Mouse (Mus musculus) hindlimb bud, embryonic 11.5 days (tissue): ENCODE measurements at regions not wholly inside any gene's neighbourhood (a gene's known extent, or its start where the extent isn't known, plus 50 kb on each side); places are given as distances from the start of the nearest gene placed in this dataset.

Experiments
- DNase-seq: peaks from one replicate; pipeline ENCODE4 v3.0.0-alpha.2; 2012; ENCODE audit warnings: low read depth, low spot score; ENCODE audit errors: extremely low spot score

GRCm38 (mm10) chr8:11977121-11977520 is 136.8 kb downstream of the Tex29 start:
- DNase-seq: no peak

- DNase-seq: no peak
Observed at GRCm38 (mm10) chr8:11979056-11979455, 138.8 kb downstream of the Tex29 start.

DNA sequence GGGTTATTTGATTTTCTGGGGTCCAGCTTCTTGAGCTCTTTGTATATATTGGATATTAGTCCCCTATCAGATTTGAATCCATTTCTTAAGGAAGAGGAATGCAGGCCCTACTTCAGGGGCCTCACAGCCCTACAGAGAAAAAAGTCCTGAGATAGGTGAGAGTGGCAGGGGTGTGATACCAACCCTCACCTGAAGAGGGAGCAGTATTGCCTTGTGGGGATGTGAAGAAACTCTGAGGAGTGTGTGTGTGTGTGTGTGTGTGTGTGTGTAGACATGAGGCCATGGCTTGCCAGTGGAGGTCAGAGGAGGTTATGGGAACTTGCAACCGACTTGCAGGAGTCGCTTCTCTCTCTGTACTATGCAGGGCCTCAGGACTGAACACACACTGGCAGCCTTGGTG is 141.2 kb downstream of the Tex29 start:
- no peak for DNase-seq

DNA sequence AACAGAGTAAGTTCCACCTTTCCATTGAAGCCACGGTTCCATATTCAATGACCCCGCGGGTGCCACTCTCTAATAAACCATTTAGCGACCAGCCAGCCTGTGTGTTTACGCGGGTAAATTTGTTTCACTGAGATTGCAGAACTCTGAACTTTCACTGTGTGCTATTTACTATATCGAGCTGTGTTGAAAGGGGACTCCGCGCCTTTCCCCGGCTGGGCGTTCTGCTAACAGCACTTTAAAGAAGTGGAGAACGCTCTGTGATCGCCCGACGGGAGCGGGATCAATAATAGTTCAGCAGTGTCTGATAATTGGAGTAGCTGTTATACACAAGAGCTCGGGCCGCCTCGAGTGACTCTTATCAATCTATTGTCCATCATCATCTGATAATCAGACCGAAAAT is 149.8 kb downstream of the Tex29 start:
- no peak for DNase-seq

DNA sequence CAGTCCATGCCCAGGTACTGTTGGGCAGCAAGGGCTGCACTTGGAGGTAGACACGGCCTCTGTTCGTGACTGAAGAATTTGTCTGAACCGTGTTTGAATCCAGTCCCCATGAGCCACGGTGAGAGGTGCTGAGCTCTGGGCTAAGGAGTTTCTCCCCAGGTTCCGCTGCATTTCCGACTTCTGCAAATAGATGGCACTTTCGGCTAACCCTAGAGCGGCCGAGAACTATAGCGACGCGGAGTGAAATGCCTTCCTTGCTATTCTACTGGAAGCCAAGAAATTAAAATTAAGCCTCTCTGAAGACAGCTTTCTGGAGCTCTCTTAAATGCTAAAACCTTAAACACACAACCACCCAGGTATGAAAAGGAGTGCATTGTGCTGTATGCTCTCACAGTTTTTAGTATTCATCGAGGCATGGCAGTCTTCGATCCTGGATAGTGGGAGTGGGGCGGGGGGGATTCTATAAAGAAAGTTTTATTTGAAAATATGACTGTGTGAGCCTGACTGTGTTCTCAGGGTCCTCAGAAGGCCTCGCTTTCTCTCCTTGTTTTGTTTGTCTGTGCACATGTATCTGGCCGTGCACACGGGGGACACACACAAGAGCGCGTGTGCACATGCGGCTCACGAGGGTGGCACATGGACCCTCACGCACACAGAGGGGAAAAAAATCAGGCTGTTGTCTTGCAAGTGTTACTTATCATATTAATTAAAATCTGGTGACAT is 159.6 kb downstream of the Tex29 start:
- DNase-seq: no peak

GRCm38 (mm10) chr8:12000459-12000789 is 160.2 kb downstream of the Tex29 start:
- no peak for DNase-seq

DNA sequence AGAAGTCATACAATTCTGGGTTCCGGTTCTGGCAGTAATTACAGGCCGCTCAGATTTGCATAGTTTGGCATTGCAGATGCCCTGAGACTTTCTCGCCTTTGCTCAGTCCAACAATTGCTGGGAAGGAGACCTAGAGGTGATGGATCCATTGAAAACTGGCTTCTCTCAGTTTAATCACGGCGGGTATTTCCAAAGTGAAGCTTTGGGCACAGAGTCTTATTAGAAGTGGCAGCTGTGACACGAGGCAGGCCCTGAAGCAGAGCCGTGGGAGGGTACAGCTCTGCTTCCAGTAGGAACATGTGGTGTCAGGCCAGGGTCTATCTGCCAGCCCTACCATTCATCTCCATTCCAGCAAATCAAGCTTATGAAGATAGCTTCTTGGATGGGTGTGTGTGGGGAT is 164.0 kb downstream of the Tex29 start:
- DNase-seq: no peak

- no peak for DNase-seq
Observed at GRCm38 (mm10) chr8:12012769-12013168, 172.5 kb downstream of the Tex29 start.

DNA sequence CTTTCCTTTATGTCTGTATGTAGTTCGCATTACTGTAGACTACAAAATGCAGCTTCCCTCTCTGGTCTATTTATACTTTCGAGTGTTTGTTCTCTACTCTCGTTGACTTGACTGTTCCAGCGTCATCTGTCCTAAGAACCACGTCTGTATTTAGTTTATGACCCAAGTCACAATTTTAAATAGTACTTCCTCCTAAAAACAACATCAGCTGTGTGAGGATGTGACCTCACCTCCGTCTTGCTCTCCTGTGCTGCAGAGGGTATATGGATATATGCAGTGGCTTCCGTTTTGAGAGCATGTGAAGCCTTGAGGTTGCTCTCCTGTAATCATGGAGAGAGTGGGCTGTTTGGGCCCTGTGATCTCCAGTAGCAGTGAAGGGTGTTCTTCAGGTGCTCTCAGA is 177.5 kb downstream of the Tex29 start:
- DNase-seq: no peak

- DNase-seq: no peak
Observed at GRCm38 (mm10) chr8:12019272-12019671, 179.0 kb downstream of the Tex29 start.

GRCm38 (mm10) chr8:12023669-12024390 is 183.6 kb downstream of the Tex29 start:
- DNase-seq: no peak

GRCm38 (mm10) chr8:12030363-12031116 is 190.3 kb downstream of the Tex29 start:
- DNase-seq: no peak

GRCm38 (mm10) chr8:12031796-12032195 is 191.5 kb downstream of the Tex29 start:
- no peak for DNase-seq

DNA sequence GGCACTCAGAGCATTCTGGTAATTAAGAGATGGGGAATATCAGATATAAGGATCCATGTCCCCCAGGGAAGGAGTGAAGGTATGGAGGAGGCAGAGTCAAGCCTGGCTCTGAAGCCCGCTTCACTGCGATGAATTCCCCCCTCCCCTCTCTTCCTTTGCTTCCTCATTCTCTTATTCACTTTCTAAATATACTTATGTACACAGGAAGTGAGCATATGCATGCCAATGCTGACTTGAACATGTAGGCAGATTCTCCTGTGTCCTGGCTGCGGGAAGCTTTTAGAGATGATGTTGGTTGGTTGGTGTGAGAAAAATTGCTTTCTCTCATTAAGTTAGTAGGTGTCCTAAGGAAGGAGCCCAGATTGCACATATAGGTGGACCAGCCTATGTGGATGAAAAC is 192.1 kb downstream of the Tex29 start:
- no peak for DNase-seq

- DNase-seq: no peak
Observed at GRCm38 (mm10) chr8:12036349-12036748, 196.1 kb downstream of the Tex29 start.

- no peak for DNase-seq
Observed at GRCm38 (mm10) chr8:12040924-12041323, 200.7 kb downstream of the Tex29 start.

DNA sequence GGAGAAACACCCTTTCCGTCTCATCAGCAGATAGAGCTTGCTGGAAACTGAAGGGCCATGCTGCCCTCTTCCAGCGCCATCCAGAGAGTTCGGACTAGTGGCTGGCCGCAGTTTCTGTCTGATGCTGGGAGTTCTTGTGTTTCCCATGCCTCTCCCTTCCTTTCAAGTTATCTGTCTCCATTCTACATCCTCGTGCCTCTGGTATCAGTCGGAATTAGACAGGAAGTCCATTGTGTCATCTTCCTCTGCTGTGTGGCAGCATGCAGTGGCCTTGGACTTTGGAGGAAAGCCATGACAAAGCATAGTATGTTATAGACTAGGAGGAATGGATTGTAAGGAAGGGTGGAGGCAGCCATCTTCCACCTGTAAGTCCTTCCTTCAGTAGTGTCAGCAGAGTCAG is 201.4 kb downstream of the Tex29 start:
- DNase-seq: no peak

DNA sequence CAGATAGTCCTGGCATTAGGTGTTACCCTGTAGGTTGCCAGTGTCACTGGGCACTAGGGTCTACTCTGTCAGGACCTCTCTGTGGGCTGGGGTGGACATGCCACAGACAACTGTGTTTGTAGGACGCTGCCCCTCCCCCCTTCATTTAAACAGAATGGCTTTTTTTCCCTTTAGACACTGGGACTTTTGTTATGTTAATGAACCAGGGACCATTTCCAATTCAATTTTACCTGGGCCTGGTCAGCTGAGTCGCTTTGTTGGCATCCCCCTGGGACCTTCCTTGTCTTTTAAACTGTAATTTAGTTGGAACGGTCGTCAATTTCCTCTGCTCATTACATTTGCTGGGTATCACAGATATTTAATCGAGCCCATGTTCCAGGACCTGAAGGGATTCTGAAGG is 210.6 kb downstream of the Tex29 start:
- DNase-seq: no peak

DNA sequence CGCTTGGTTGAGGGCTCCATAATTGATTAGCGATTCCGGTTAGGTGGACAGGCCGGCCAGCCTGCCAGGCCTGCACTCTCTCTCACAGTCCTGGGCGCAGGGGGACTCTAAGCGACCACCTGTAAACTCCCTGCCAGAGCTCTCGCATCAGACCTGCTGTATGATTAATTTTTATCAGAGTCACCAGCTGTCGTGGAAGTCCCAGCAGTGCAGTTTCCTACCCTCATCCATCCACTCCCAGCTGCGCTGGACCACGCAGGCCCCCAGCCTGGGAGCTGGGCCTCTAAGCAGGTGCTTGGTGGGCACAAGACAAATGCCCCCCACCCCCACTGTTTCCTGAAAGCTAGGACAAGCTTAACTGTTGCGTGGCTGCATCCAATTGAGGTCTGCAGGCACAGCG is 211.1 kb downstream of the Tex29 start:
- DNase-seq: no peak

GRCm38 (mm10) chr8:12055931-12056330 is 215.7 kb downstream of the Tex29 start:
- DNase-seq: no peak

GRCm38 (mm10) chr8:12061237-12061636 is 217.4 kb upstream of the A230072I06Rik start:
- DNase-seq: no peak

DNA sequence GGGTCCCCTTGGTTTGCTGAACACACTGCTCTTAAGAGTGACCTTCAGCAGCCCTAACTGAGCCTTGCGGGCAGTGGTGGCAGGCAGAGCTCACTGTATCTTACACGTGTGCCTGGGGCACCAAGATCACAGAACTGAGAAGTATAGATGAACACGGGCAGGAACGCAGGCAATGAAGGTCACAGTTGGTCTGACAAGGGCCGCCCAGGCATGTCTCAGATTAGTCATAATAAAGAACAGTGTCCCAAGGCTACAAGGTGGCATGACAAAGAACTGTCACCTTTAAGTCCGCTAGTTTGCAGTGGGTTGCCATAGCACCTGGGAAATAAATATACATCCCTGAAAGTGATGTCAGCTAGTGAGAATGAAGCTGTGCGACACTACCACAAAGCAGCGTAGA is 215.9 kb upstream of the A230072I06Rik start:
- DNase-seq: no peak
